Mouse (Mus musculus): ENCODE measurements around the gene Sept6. TPM values are rescaled to one million over a fixed set of nuclear protein-coding genes. Genes with fewer than 3 reads are reported as not detected.

Gene Sept6
- polyA plus RNA-seq, 1 experiment from 2014 or later, result 43.6 TPM

GRCm38 (mm10) chrX:36870372-36870771 lies 121.2 kb downstream of the Sept6 start:
- H3K4me3 ChIP-seq (ENCODE audit: low read depth, low read length), result no peak overlapping the region
- H3K27me3 ChIP-seq (ENCODE audit: control insufficient read depth, insufficient read depth, low read length), result no peaks in the 10 kb centered on the region
- H3K4me1 ChIP-seq (replicated peaks; ENCODE audit: control insufficient read depth, insufficient read depth, low read length), result no peaks in the 10 kb centered on the region
- DNase-seq (ENCODE audit: low spot score) (no peak), ATAC-seq (replicated peaks; ENCODE audit: low FRiP score) (no peak)
- H3K4me2 ChIP-seq (ENCODE audit: low read depth, low read length, severe bottlenecking), result no peak overlapping the region
- no peak overlapping the region for H3K27ac ChIP-seq (ENCODE audit: low read depth, low read length)
- 83% methylated on average over 3 of the region's 3 CpGs for WGBS
- H3K9me3 ChIP-seq (ENCODE audit: control insufficient read depth, low read length), result no peaks in the 10 kb centered on the region
- no peaks in the 10 kb centered on the region for H3K36me3 ChIP-seq (ENCODE audit: control insufficient read depth, insufficient read depth, low read length)
- H3K9ac ChIP-seq (ENCODE audit: low read length), result no peak overlapping the region

- H3K4me2 ChIP-seq (ENCODE audit: low read depth, low read length, severe bottlenecking), result peak overlapping the region; percentile 37; the same call in 1 of the 2 replicates
- no peak overlapping the region for H3K27ac ChIP-seq (ENCODE audit: low read depth, low read length)
- no peaks in the 10 kb centered on the region for H3K9me3 ChIP-seq (ENCODE audit: control insufficient read depth, low read length)
- WGBS, result 58% methylated on average over 8 of the region's 8 CpGs
- H3K4me1 ChIP-seq (replicated peaks; ENCODE audit: control insufficient read depth, insufficient read depth, low read length), result peaks cover 2% of the 10 kb centered on the region; the same call in 1 of the 2 replicates
- H3K36me3 ChIP-seq (ENCODE audit: control insufficient read depth, insufficient read depth, low read length), result no peaks in the 10 kb centered on the region
- DNase-seq (ENCODE audit: low spot score) (no peak), ATAC-seq (replicated peaks; ENCODE audit: low FRiP score) (no peak)
- H3K4me3 ChIP-seq (ENCODE audit: low read depth, low read length), result peak overlapping the region; percentile 32; the same call in 1 of the 2 replicates
- H3K9ac ChIP-seq (ENCODE audit: low read length), result no peak overlapping the region
- H3K27me3 ChIP-seq (ENCODE audit: control insufficient read depth, insufficient read depth, low read length), result no peaks in the 10 kb centered on the region
These were observed 126.8 kb downstream of the Sept6 start for GRCm38 (mm10) chrX:36864609-36865328.

- DNase-seq (ENCODE audit: low spot score) (peak; percentile 86), ATAC-seq (replicated peaks; ENCODE audit: low FRiP score) (peak; percentile 90)
- Histone ChIP-seq H3K9me3 (ENCODE audit: control insufficient read depth, low read length) (no peaks in the 10 kb centered on the region), H3K27ac (ENCODE audit: low read depth, low read length) (peak overlapping the region; percentile 57; the same call in 1 of the 2 replicates), H3K4me1 (replicated peaks; ENCODE audit: control insufficient read depth, insufficient read depth, low read length) (peaks cover 2% of the 10 kb centered on the region; the same call in 1 of the 2 replicates), H3K4me3 (ENCODE audit: low read depth, low read length) (peak overlapping the region; percentile 32), H3K36me3 (ENCODE audit: control insufficient read depth, insufficient read depth, low read length) (no peaks in the 10 kb centered on the region), H3K27me3 (ENCODE audit: control insufficient read depth, insufficient read depth, low read length) (no peaks in the 10 kb centered on the region), H3K4me2 (ENCODE audit: low read depth, low read length, severe bottlenecking) (peak overlapping the region; percentile 43), H3K9ac (ENCODE audit: low read length) (peak overlapping the region; percentile 39; the same call in 1 of the 2 replicates)
- 13% methylated on average over 43 of the region's 44 CpGs for WGBS
These were observed 127.6 kb downstream of the Sept6 start for GRCm38 (mm10) chrX:36863766-36864608.

Other genes with a start within 250 kb of the Sept6 start
- gene Slc25a43, start 248.1 kb downstream of the Sept6 start, polyA plus RNA-seq (2014; fragmentation: Nextera tagmentation; extraction: Ambion mirVana), result 0.57 and 0.68 TPM in 2 replicates
- 819 and 859 TPM in 2 replicates for gene Slc25a5, start 196.1 kb downstream of the Sept6 start, polyA plus RNA-seq (2014; fragmentation: Nextera tagmentation; extraction: Ambion mirVana)
- gene Ube2a, start 117.9 kb downstream of the Sept6 start, polyA plus RNA-seq (2014; fragmentation: Nextera tagmentation; extraction: Ambion mirVana), result 119 and 121 TPM in 2 replicates
- 35.5 and 36.2 TPM in 2 replicates for gene C330007P06Rik, start 117.7 kb downstream of the Sept6 start, polyA plus RNA-seq (2014; fragmentation: Nextera tagmentation; extraction: Ambion mirVana)
- 4.7 and 4.9 TPM in 2 replicates for gene Nkrf, start 88.9 kb downstream of the Sept6 start, polyA plus RNA-seq (2014; fragmentation: Nextera tagmentation; extraction: Ambion mirVana)
- not detected in 2 replicates for gene Sowahd, start 57.1 kb upstream of the Sept6 start, polyA plus RNA-seq (2014; fragmentation: Nextera tagmentation; extraction: Ambion mirVana)
- 386 and 448 TPM in 2 replicates for gene Rpl39, start 93.6 kb upstream of the Sept6 start, polyA plus RNA-seq (2014; fragmentation: Nextera tagmentation; extraction: Ambion mirVana)
- gene Upf3b, start 118.5 kb upstream of the Sept6 start, polyA plus RNA-seq (2014; fragmentation: Nextera tagmentation; extraction: Ambion mirVana), result 25.6 and 25.8 TPM in 2 replicates
- 24.3 and 27.4 TPM in 2 replicates for gene Nkap, start 135.0 kb upstream of the Sept6 start, polyA plus RNA-seq (2014; fragmentation: Nextera tagmentation; extraction: Ambion mirVana)
- gene Akap14, start 177.0 kb upstream of the Sept6 start, polyA plus RNA-seq (2014; fragmentation: Nextera tagmentation; extraction: Ambion mirVana), result 0.11 TPM in 1 of 2 replicates, not detected in the other
- gene Ndufa1, start 199.4 kb upstream of the Sept6 start, polyA plus RNA-seq (2014; fragmentation: Nextera tagmentation; extraction: Ambion mirVana), result 366 and 371 TPM in 2 replicates
- 13.1 and 13.3 TPM in 2 replicates for gene Rnf113a1, start 199.5 kb upstream of the Sept6 start, polyA plus RNA-seq (2014; fragmentation: Nextera tagmentation; extraction: Ambion mirVana)
- not detected in 2 replicates for gene Gm9, start 219.2 kb upstream of the Sept6 start, polyA plus RNA-seq (2014; fragmentation: Nextera tagmentation; extraction: Ambion mirVana)
- gene Rhox1, start 230.5 kb upstream of the Sept6 start, polyA plus RNA-seq (2014; fragmentation: Nextera tagmentation; extraction: Ambion mirVana), result not detected in 2 replicates